Comparison of ENCODE assay signal across 11 mouse cellular contexts in the genomic region with DNA sequence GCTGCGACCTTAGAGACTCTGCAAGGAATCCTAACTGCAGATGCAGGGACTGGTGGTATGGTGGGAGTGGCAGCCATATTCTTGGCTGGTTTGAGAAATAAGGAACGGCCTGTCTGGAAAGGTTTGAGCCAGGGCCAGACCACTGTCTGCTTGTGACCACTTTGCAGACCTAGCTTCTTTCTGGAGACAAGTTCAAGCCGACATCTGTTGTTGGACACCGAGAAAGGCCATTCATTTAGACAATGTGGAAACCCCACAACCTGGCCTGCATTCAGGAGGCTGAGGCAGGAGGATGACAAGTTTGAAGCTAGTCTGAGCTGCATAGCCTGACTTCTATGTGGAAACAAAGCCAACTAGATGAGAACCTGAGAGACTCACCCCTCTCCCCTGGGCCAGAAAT. TPM values are rescaled to one million over a fixed set of nuclear protein-coding genes. Genes with fewer than 3 reads are reported as not detected.
A peak's percentile ranks its signal among the peaks of the same experiment; 100 is the strongest.
DNase-seq lines count a peak whose midpoint lies in the region; ATAC-seq and TF ChIP-seq lines count a peak whose summit lies in the region.
"Had no signal": no experiment of that assay in that cellular context is flagged by ENCODE, and none has a peak within 500 bp of the region (broad histone marks: within the 10 kb centered on the region; RNA-seq: fewer than 3 reads in every experiment).

No protein-coding gene starts in this region.

- no peaks in the 10 kb centered on the region for H3K27me3 ChIP-seq in neural tube, embryonic 11.5 days (ENCODE audit: control insufficient read depth, insufficient read depth, low read length)
- no peaks in the 10 kb centered on the region for H3K27me3 ChIP-seq in liver, embryonic 14.5 days (ENCODE audit: control insufficient read depth, insufficient read depth, low read length)
- H3K27me3 ChIP-seq in thymus, adult 2 months (ENCODE audit: control insufficient read depth, insufficient read depth, low read length): no peaks in the 10 kb centered on the region

- TF ChIP-seq CTCF in liver, embryonic 14.5 days (IDR thresholded peaks at IDR 0.05; ENCODE audit: low read depth): no peak
- TF ChIP-seq CTCF in thymus, adult 2 months (IDR thresholded peaks at IDR 0.05; ENCODE audit: borderline replicate concordance, control insufficient read depth, extremely low read depth, insufficient read depth, low read length, poor library complexity): no peak

- H3K4me2 ChIP-seq in neural tube, embryonic 11.5 days (ENCODE audit: low read depth): peak overlapping the region; percentile 44; the same call in 1 of the 2 replicates
- peak overlapping the region; percentile 70 for H3K4me2 ChIP-seq in liver, embryonic 14.5 days (ENCODE audit: low read depth)

- TF ChIP-seq POLR2A in thymus, adult 2 months (IDR thresholded peaks at IDR 0.05; ENCODE audit: control insufficient read depth, extremely low read depth, insufficient read depth, low read length, poor library complexity): no peak

- peak overlapping the region; percentile 37; the same call in 1 of the 2 replicates for H3K9ac ChIP-seq in neural tube, embryonic 11.5 days (ENCODE audit: low read length)
- H3K9ac ChIP-seq in liver, embryonic 14.5 days (replicated peaks): no peak overlapping the region

- no peaks in the 10 kb centered on the region for H3K9me3 ChIP-seq in neural tube, embryonic 11.5 days (ENCODE audit: control insufficient read depth, low read length)
- H3K9me3 ChIP-seq in liver, embryonic 14.5 days (ENCODE audit: control insufficient read depth, low read length): no peaks in the 10 kb centered on the region

- peak overlapping the region; percentile 66; the same call in 1 of the 2 replicates for H3K4me3 ChIP-seq in neural tube, embryonic 11.5 days (ENCODE audit: low read depth, low read length)
- H3K4me3 ChIP-seq in liver, embryonic 14.5 days (ENCODE audit: insufficient read depth in 1 of 2, low read depth in 2 of 2, low read length in 2 of 2): 0 out of 4 replicates have a peak overlapping the region, but pooled peaks of 1 of the 2 experiments have one; percentile 55
- no peak overlapping the region for H3K4me3 ChIP-seq in thymus, adult 2 months (ENCODE audit: control insufficient read depth, insufficient read depth, low read length)

- H3K36me3 ChIP-seq in neural tube, embryonic 11.5 days (ENCODE audit: control insufficient read depth, insufficient read depth, low read length): no peaks in the 10 kb centered on the region
- no peaks in the 10 kb centered on the region for H3K36me3 ChIP-seq in liver, embryonic 14.5 days (replicated peaks; ENCODE audit: control insufficient read depth, insufficient read depth, low read depth)
- H3K36me3 ChIP-seq in thymus, adult 2 months (ENCODE audit: control insufficient read depth, insufficient read depth, low read length): no peaks in the 10 kb centered on the region

- no peak for TF ChIP-seq EP300 in liver, embryonic 14.5 days (IDR thresholded peaks at IDR 0.05; ENCODE audit: low read depth)

- DNase-seq in cerebellum, adult 9-11 months: peak; percentile 57
- no peak for DNase-seq in cerebellum, adult 18-20 months
- no peak for DNase-seq in neural tube, embryonic 11.5 days (ENCODE audit: low spot score)
- no peak for DNase-seq in neural tube, embryonic 10.5 days (ENCODE audit: extremely low spot score, low spot score)
- no peak for DNase-seq in liver, embryonic 14.5 days (ENCODE audit: low read depth in 3 of 3, low spot score in 3 of 3)
- no peak for DNase-seq in layer of hippocampus, postnatal 25 days (ENCODE audit: extremely low spot score in 1 of 2, low spot score in 1 of 2)
- DNase-seq in thymus, adult 2 months: no peak
- DNase-seq: lung, postnatal 10 days had no signal

- WGBS in neural tube, embryonic 11.5 days: 83% methylated on average over 4 of the region's 4 CpGs
- 76% methylated on average over 4 of the region's 4 CpGs for WGBS in liver, embryonic 14.5 days (ENCODE audit: insufficient replicate concordance)
- 91% methylated on average over 4 of the region's 4 CpGs for WGBS in thymus, adult 2 months

- no peak for ATAC-seq in neural tube, embryonic 11.5 days (ENCODE audit: insufficient read depth, low FRiP score, low TSS enrichment)
- no peak for ATAC-seq in liver, embryonic 14.5 days (ENCODE audit: insufficient read depth)
- ATAC-seq in megakaryocyte-erythroid progenitor cell, adult 5-6 weeks (replicated peaks; ENCODE audit: low FRiP score, low TSS enrichment, poor library complexity, severe bottlenecking): no peak

- peaks cover 23% of the 10 kb centered on the region for H3K4me1 ChIP-seq in neural tube, embryonic 11.5 days (ENCODE audit: control insufficient read depth, insufficient read depth, low read length)
- peaks cover 6 to 12% of the 10 kb centered on the region in 2 experiments for H3K4me1 ChIP-seq in liver, embryonic 14.5 days (replicated peaks; ENCODE audit: control insufficient read depth in 2 of 2, insufficient read depth in 2 of 2, low read length in 1 of 2)
- H3K4me1 ChIP-seq in thymus, adult 2 months (replicated peaks; ENCODE audit: control insufficient read depth, insufficient read depth, low read length): peaks cover 26% of the 10 kb centered on the region

- H3K27ac ChIP-seq in neural tube, embryonic 11.5 days (ENCODE audit: low read depth, low read length): peak overlapping the region; percentile 78; the same call in 1 of the 2 replicates
- no peak overlapping the region for H3K27ac ChIP-seq in liver, embryonic 14.5 days
- no peak overlapping the region for H3K27ac ChIP-seq in thymus, adult 2 months (ENCODE audit: control insufficient read depth, insufficient read depth, low read length)

RNA-seq across cellular contexts. Expression of gene Map3k14, which starts 1.1 kb away (rescaled TPM):
- 2.5 and 3.5 TPM in 2 replicates for polyA plus RNA-seq in neural tube, embryonic 11.5 days (2014; fragmentation: Nextera tagmentation; extraction: Ambion mirVana)
- 0.47 and 0.54 TPM in 2 replicates for polyA plus RNA-seq in liver, embryonic 14.5 days (2012; rRNA removed)
- 0.14 and 0.18 TPM in 2 replicates for polyA plus RNA-seq in liver, embryonic 14.5 days (2014; fragmentation: Nextera tagmentation; extraction: Ambion mirVana)
- total RNA-seq in megakaryocyte-erythroid progenitor cell, adult 5-6 weeks (2014; fragmentation: Nextera tagmentation): 1.8 and 2.9 TPM in 2 replicates
- total RNA-seq in megakaryocyte-erythroid progenitor cell, adult 5-6 weeks (2017): 1.2 and 3.1 TPM in 2 replicates
- total RNA-seq in layer of hippocampus, postnatal 25 days (2021): 1 to 10 TPM; 3.0 to 3.7 TPM
- 40.7 and 41.3 TPM in 2 replicates for polyA plus RNA-seq in thymus, adult 2 months (2012; rRNA removed)

RNA-seq across cellular contexts. Expression of gene Spata32, which starts 50.1 kb away (rescaled TPM):
- polyA plus RNA-seq in neural tube, embryonic 11.5 days (2014; fragmentation: Nextera tagmentation; extraction: Ambion mirVana): not detected in 2 replicates
- polyA plus RNA-seq in liver, embryonic 14.5 days (2012; rRNA removed): not detected in 2 replicates
- polyA plus RNA-seq in liver, embryonic 14.5 days (2014; fragmentation: Nextera tagmentation; extraction: Ambion mirVana): 0.13 TPM in 1 of 2 replicates, not detected in the other
- not detected in 2 replicates for total RNA-seq in megakaryocyte-erythroid progenitor cell, adult 5-6 weeks (2014; fragmentation: Nextera tagmentation)
- not detected in 2 replicates for total RNA-seq in megakaryocyte-erythroid progenitor cell, adult 5-6 weeks (2017)
- 1 to 10 TPM in 1 of 2 experiments, under 1 TPM in 1; 0.81 to 1.7 TPM for total RNA-seq in layer of hippocampus, postnatal 25 days (2021)
- polyA plus RNA-seq in thymus, adult 2 months (2012; rRNA removed): not detected in 2 replicates
- total RNA-seq: adrenal gland, adult 18-20 months had no signal
- polyA plus RNA-seq: small intestine, adult 2 months had no signal

RNA-seq across cellular contexts. Expression of gene 1700023F06Rik, which starts 60.0 kb away (rescaled TPM):
- polyA plus RNA-seq in neural tube, embryonic 11.5 days (2014; fragmentation: Nextera tagmentation; extraction: Ambion mirVana): not detected in 2 replicates
- not detected in 2 replicates for polyA plus RNA-seq in liver, embryonic 14.5 days (2012; rRNA removed)
- not detected in 2 replicates for polyA plus RNA-seq in liver, embryonic 14.5 days (2014; fragmentation: Nextera tagmentation; extraction: Ambion mirVana)
- total RNA-seq in megakaryocyte-erythroid progenitor cell, adult 5-6 weeks (2014; fragmentation: Nextera tagmentation): not detected in 2 replicates
- not detected in 2 replicates for total RNA-seq in megakaryocyte-erythroid progenitor cell, adult 5-6 weeks (2017)
- total RNA-seq in layer of hippocampus, postnatal 25 days (2021): 1 to 10 TPM; 1.1 to 1.5 TPM
- 0.23 and 0.35 TPM in 2 replicates for polyA plus RNA-seq in thymus, adult 2 months (2012; rRNA removed)
